Mouse (Mus musculus) sigmoid colon, adult 10 weeks (tissue): ENCODE data around the gene Psd4. TPM values are rescaled to one million over a fixed set of nuclear protein-coding genes. Genes with fewer than 3 reads are reported as not detected.

Source experiments
- polyA plus RNA-seq: library from polyadenylated mRNA; stranded (reverse); fragments of 350-450 nt; fragmentation: Illumina TruSeq; extraction: RNeasy Lipid Tissue Mini Kit (QIAGEN cat#74804); gene quantifications from one replicate; pipeline ENCODE4 v1.2.3, GENCODE M21; 2014; ENCODE audit warnings: low read depth, low replicate concordance

Psd4 gene
- polyA plus RNA-seq, result 29.8 TPM

GRCm38 (mm10) chr2:24367030-24367894 is at the start of gene Psd4:
Psd4 (plus strand) TSS chr2:24367580.

DNA sequence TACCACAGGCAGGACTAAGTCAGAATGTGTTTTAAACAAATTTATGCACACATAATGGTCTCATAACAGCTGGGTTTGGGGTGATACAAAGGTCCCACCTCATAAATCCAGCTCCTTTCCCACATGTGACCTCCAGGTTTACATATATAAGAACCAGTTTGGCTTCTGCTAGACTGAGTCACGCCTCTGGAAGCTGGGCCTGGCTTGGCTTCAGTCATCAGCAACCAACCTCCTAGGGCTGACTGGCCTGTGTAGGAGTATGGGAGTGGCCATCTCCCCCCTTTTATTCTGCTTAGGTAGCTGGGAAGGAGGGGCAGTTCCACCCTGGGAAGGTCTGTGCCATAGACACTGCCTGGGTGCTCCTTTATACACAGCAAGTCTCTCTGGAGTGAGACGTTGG is 30.8 kb upstream of the Psd4 start, which contains the start of gene Il1rn:
Gene Il1rn, plus strand, starts transcription at position 309 of the 400 bp plus-strand sequence.

Other genes with a start within 250 kb of the Psd4 start
- gene Il1f8, start 214.4 kb upstream of the Psd4 start, polyA plus RNA-seq, result 1.2 TPM
- gene Il1f9, start 181.1 kb upstream of the Psd4 start, polyA plus RNA-seq, result not detected
- not detected for gene Il1f6, start 152.2 kb upstream of the Psd4 start, polyA plus RNA-seq
- not detected for gene Il1f5, start 90.6 kb upstream of the Psd4 start, polyA plus RNA-seq
- not detected for gene Il1f10, start 76.4 kb upstream of the Psd4 start, polyA plus RNA-seq
- 122 TPM for gene Il1rn, start 30.7 kb upstream of the Psd4 start, polyA plus RNA-seq
- gene Pax8, start 108.0 kb downstream of the Psd4 start, polyA plus RNA-seq, result 2.1 TPM